Mouse (Mus musculus) spleen, adult 2 months (tissue): ENCODE results near the gene Med19.
A peak's percentile ranks its signal among the peaks of the same experiment; 100 is the strongest.

Experiments
- CTCF ChIP-seq: fragments of 200-500 bp; IDR thresholded peaks from 2 replicates; pipeline ENCODE4 v1.5.1; 2011; ENCODE audit warnings: mild to moderate bottlenecking, inconsistent platforms; ENCODE audit not compliant: insufficient read depth, insufficient read length, insufficient replicate concordance; ENCODE audit errors: extremely low read depth
- POLR2A ChIP-seq: fragments of 200-500 bp; IDR thresholded peaks from 2 replicates; pipeline ENCODE4 v1.6.1; 2011; ENCODE audit warnings: low read depth, low read length, inconsistent platforms

DNA sequence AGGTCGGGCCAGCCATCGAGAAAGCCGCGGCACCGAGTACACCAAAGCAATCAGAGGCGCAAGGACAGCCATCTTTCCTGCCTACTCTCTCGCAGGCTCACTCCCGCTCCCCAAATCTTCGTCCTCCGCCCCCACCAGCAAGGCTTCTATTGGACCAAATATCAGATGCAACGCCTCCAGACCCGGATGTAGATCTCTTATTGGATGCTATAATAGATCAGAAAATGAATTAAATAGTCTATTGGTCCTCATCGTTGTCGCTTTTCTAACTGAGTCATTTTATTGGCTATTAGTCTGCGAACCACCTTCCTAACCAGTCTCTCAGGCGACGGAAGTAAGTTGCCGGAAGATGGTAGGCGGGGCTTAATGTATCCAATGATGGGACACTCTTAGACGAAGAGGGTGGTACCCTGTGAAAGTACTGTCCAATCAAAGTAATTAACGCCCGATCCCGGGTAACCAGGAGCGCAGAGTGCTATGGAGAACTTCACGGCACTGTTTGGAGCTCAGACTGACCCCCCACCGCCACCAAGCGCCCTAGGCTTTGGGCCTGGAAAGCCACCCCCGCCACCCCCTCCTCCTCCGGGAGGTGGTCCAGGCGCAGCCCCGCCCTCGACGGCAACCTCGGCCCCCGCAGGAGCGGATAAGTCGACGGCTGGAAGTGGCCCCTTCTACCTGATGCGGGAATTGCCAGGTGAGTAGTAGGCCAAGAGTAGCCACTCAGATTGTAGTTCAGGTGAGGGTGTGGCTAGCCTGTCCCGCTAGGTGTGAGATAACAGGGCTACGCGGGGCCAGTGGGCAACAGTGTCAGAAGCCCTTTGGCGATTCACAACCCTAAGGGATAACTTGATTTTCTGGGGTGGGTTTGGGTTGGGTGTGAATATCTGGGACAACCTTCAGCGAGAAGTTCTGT, at the start of gene Med19, which contains the start of gene Gm28635:
- TF ChIP-seq CTCF (no peak), POLR2A (0 out of 2 replicates have a peak, but pooled peaks have one; percentile 29)
